Mouse (Mus musculus): ENCODE results near the gene Vmn2r15.

- TF ChIP-seq CHD2 (IDR thresholded peaks at IDR 0.05; ENCODE audit: low read length): no peak
- TF ChIP-seq USF1 (IDR thresholded peaks at IDR 0.05; ENCODE audit: low read depth, low read length): no peak
- no peak for TF ChIP-seq RAD21 (IDR thresholded peaks at IDR 0.05; ENCODE audit: low read depth, low read length)
- no peak for TF ChIP-seq CTCF (IDR thresholded peaks at IDR 0.05 in 2 of 3, conservative IDR thresholded peaks at IDR 0.05 in 1 of 3; ENCODE audit: control insufficient read depth in 1 of 3, insufficient read depth in 1 of 3, low read depth in 2 of 3, low read length in 3 of 3, poor library complexity in 1 of 3, severe bottlenecking in 1 of 3)
- TF ChIP-seq GATA1 (IDR thresholded peaks at IDR 0.05; ENCODE audit: low read depth, low read length): no peak
Observed at GRCm38 (mm10) chr5:109329862-109330261, 32.4 kb upstream of the Vmn2r15 start, which contains the start of gene Vmn2r16.

Data from MEL (cell line).